Mouse (Mus musculus): ENCODE data around the gene Dhdds. TPM values are rescaled to one million over a fixed set of nuclear protein-coding genes. Genes with fewer than 3 reads are reported as not detected.

Dhdds gene
- total RNA-seq, 1 experiment = 20.9 TPM

GRCm38 (mm10) chr4:134006845-134007244 is 6.1 kb upstream of the Dhdds start:
- DNase-seq (ENCODE audit: low read depth, low spot score) = no peak
- peaks cover 30% of the 10 kb centered on the region for H3K36me3 ChIP-seq (ENCODE audit: control insufficient read depth, insufficient read depth, low read length, poor library complexity, severe bottlenecking)
- H3K27ac ChIP-seq (ENCODE audit: insufficient read depth, low read depth, low read length, poor library complexity, severe bottlenecking) = no peak overlapping the region
- no peak overlapping the region for H3K4me3 ChIP-seq (ENCODE audit: insufficient read depth in 1 of 2, low read depth in 1 of 2, low read length in 2 of 2, poor library complexity in 1 of 2, severe bottlenecking in 1 of 2)
- H3K4me1 ChIP-seq (ENCODE audit: control insufficient read depth in 2 of 2, insufficient read depth in 2 of 2, low read length in 2 of 2, poor library complexity in 1 of 2) = peaks cover 5 to 20% of the 10 kb centered on the region in 2 experiments
- in situ Hi-C loops (cut with MboI; ENCODE audit: low sequenced_read_pairs in 2 of 2, unreplicated experiment in 2 of 2) = no loop called here
- no peak for TF ChIP-seq ZC3H11A (IDR thresholded peaks at IDR 0.05; ENCODE audit: borderline replicate concordance, low read depth, low read length)
- TF ChIP-seq ZNF384 (IDR thresholded peaks at IDR 0.05; ENCODE audit: low read depth, low read length) = no peak
- TF ChIP-seq MAFK (IDR thresholded peaks at IDR 0.05; ENCODE audit: insufficient read depth, low read depth, low read length) = no peak
- TF ChIP-seq CHD2 (IDR thresholded peaks at IDR 0.05; ENCODE audit: low read depth, low read length) = no peak
- TF ChIP-seq HCFC1 (IDR thresholded peaks at IDR 0.05; ENCODE audit: borderline replicate concordance, insufficient read depth, low read length) = no peak
- H3K9me3 ChIP-seq (ENCODE audit: control insufficient read depth, insufficient read depth, low read depth, low read length) = no peaks in the 10 kb centered on the region
- H3K9ac ChIP-seq (ENCODE audit: insufficient read depth, low read depth, low read length, poor library complexity, severe bottlenecking) = no peak overlapping the region

- H3K4me3 ChIP-seq (ENCODE audit: insufficient read depth in 1 of 2, low read depth in 1 of 2, low read length in 2 of 2, poor library complexity in 1 of 2, severe bottlenecking in 1 of 2) = no peak overlapping the region
- no peak overlapping the region for H3K27ac ChIP-seq (ENCODE audit: insufficient read depth, low read depth, low read length, poor library complexity, severe bottlenecking)
- in situ Hi-C loops (cut with MboI; ENCODE audit: low sequenced_read_pairs in 2 of 2, unreplicated experiment in 2 of 2) = no loop called here
- no peaks in the 10 kb centered on the region for H3K9me3 ChIP-seq (ENCODE audit: control insufficient read depth, insufficient read depth, low read depth, low read length)
- no peak for DNase-seq (ENCODE audit: low read depth, low spot score)
- no peak for TF ChIP-seq CHD2 (IDR thresholded peaks at IDR 0.05; ENCODE audit: low read depth, low read length)
- TF ChIP-seq MAFK (IDR thresholded peaks at IDR 0.05; ENCODE audit: insufficient read depth, low read depth, low read length) = no peak
- no peak for TF ChIP-seq ZC3H11A (IDR thresholded peaks at IDR 0.05; ENCODE audit: borderline replicate concordance, low read depth, low read length)
- TF ChIP-seq HCFC1 (IDR thresholded peaks at IDR 0.05; ENCODE audit: borderline replicate concordance, insufficient read depth, low read length) = no peak
- no peak for TF ChIP-seq ZNF384 (IDR thresholded peaks at IDR 0.05; ENCODE audit: low read depth, low read length)
- H3K4me1 ChIP-seq (ENCODE audit: control insufficient read depth in 2 of 2, insufficient read depth in 2 of 2, low read length in 2 of 2, poor library complexity in 1 of 2) = peaks cover 5 to 20% of the 10 kb centered on the region in 2 experiments
- H3K9ac ChIP-seq (ENCODE audit: insufficient read depth, low read depth, low read length, poor library complexity, severe bottlenecking) = no peak overlapping the region
- H3K36me3 ChIP-seq (ENCODE audit: control insufficient read depth, insufficient read depth, low read length, poor library complexity, severe bottlenecking) = peaks cover 30% of the 10 kb centered on the region
Measured at GRCm38 (mm10) chr4:134005581-134006358, 5.1 kb upstream of the Dhdds start.

GRCm38 (mm10) chr4:134002903-134003302 is 2.2 kb upstream of the Dhdds start:
- H3K9ac ChIP-seq (ENCODE audit: insufficient read depth, low read depth, low read length, poor library complexity, severe bottlenecking) = no peak overlapping the region
- no peak overlapping the region for H3K27ac ChIP-seq (ENCODE audit: insufficient read depth, low read depth, low read length, poor library complexity, severe bottlenecking)
- no peak for TF ChIP-seq ZC3H11A (IDR thresholded peaks at IDR 0.05; ENCODE audit: borderline replicate concordance, low read depth, low read length)
- TF ChIP-seq CHD2 (IDR thresholded peaks at IDR 0.05; ENCODE audit: low read depth, low read length) = no peak
- no peak overlapping the region for H3K4me3 ChIP-seq (ENCODE audit: insufficient read depth in 1 of 2, low read depth in 1 of 2, low read length in 2 of 2, poor library complexity in 1 of 2, severe bottlenecking in 1 of 2)
- in situ Hi-C loops (cut with MboI; ENCODE audit: low sequenced_read_pairs in 2 of 2, unreplicated experiment in 2 of 2) = no loop called here
- peaks cover 22% of the 10 kb centered on the region for H3K36me3 ChIP-seq (ENCODE audit: control insufficient read depth, insufficient read depth, low read length, poor library complexity, severe bottlenecking)
- H3K9me3 ChIP-seq (ENCODE audit: control insufficient read depth, insufficient read depth, low read depth, low read length) = no peaks in the 10 kb centered on the region
- DNase-seq (ENCODE audit: low read depth, low spot score) = no peak
- peaks cover 0 to 14% of the 10 kb centered on the region in 2 experiments; a peak in 2 of 4 replicates for H3K4me1 ChIP-seq (ENCODE audit: control insufficient read depth in 2 of 2, insufficient read depth in 2 of 2, low read length in 2 of 2, poor library complexity in 1 of 2)

- Histone ChIP-seq H3K4me3 (ENCODE audit: insufficient read depth in 1 of 2, low read depth in 1 of 2, low read length in 2 of 2, poor library complexity in 1 of 2, severe bottlenecking in 1 of 2) (no peak overlapping the region), H3K9me3 (ENCODE audit: control insufficient read depth, insufficient read depth, low read depth, low read length) (no peaks in the 10 kb centered on the region), H3K9ac (ENCODE audit: insufficient read depth, low read depth, low read length, poor library complexity, severe bottlenecking) (no peak overlapping the region), H3K4me1 (ENCODE audit: control insufficient read depth in 2 of 2, insufficient read depth in 2 of 2, low read length in 2 of 2, poor library complexity in 1 of 2) (peaks cover 0 to 11% of the 10 kb centered on the region in 2 experiments; a peak in 2 of 4 replicates), H3K27ac (ENCODE audit: insufficient read depth, low read depth, low read length, poor library complexity, severe bottlenecking) (no peak overlapping the region), H3K36me3 (ENCODE audit: control insufficient read depth, insufficient read depth, low read length, poor library complexity, severe bottlenecking) (peaks cover 19% of the 10 kb centered on the region)
- DNase-seq (ENCODE audit: low read depth, low spot score) = no peak
- in situ Hi-C loops (cut with MboI; ENCODE audit: low sequenced_read_pairs in 2 of 2, unreplicated experiment in 2 of 2) = no loop called here
- no peak for TF ChIP-seq ZC3H11A (IDR thresholded peaks at IDR 0.05; ENCODE audit: borderline replicate concordance, low read depth, low read length)
- no peak for TF ChIP-seq CHD2 (IDR thresholded peaks at IDR 0.05; ENCODE audit: low read depth, low read length)
- no peak for TF ChIP-seq ZNF384 (IDR thresholded peaks at IDR 0.05; ENCODE audit: low read depth, low read length)
- no peak for TF ChIP-seq HCFC1 (IDR thresholded peaks at IDR 0.05; ENCODE audit: borderline replicate concordance, insufficient read depth, low read length)
- no peak for TF ChIP-seq MAFK (IDR thresholded peaks at IDR 0.05; ENCODE audit: insufficient read depth, low read depth, low read length)
Measured at GRCm38 (mm10) chr4:134002246-134002645, 1.5 kb upstream of the Dhdds start.

Measured in ES-E14 (cell line).